Mouse (Mus musculus) neural tube, embryonic 12.5 days (tissue): ENCODE measurements around the gene Col19a1. TPM values are rescaled to one million over a fixed set of nuclear protein-coding genes. Genes with fewer than 3 reads are reported as not detected.

ENCODE experiments used
- polyA plus RNA-seq: library from polyadenylated mRNA; unstranded; fragments of >200 nt; fragmentation: Nextera tagmentation; extraction: Ambion mirVana; gene quantifications from 2 replicates; pipeline ENCODE4 v1.2.1, GENCODE M21; 2016

Col19a1 gene
- polyA plus RNA-seq, 1 experiment from 2014 or later, result 2.7 TPM

Other genes with a start within 250 kb of the Col19a1 start
- gene Lmbrd1, start 91.2 kb upstream of the Col19a1 start, polyA plus RNA-seq, result 33.1 and 37.2 TPM in 2 replicates